Mouse (Mus musculus) MEL (cell line): ENCODE results near the gene Paqr6. TPM values are rescaled to one million over a fixed set of nuclear protein-coding genes. Genes with fewer than 3 reads are reported as not detected.

Source experiments
- DNase-seq: peaks from one replicate; pipeline ENCODE4 v3.0.0; 2011; ENCODE audit warnings: low read depth, low spot score
- H3K27ac ChIP-seq: 2 replicates; pipeline ENCODE4 v1.5.1; 2012; ENCODE audit warnings: low read depth, mild to moderate bottlenecking, control low read depth, low read length, moderate library complexity; ENCODE audit not compliant: control insufficient read depth
- H3K27me3 ChIP-seq, 2 experiments: fragments of 150-350 bp in 1 of 2; sonication (generic) in 1 of 2; 2 replicates each; pipeline ENCODE4 v1.6.1; 2012; ENCODE audit warnings: low read length in 2 of 2, mild to moderate bottlenecking in 2 of 2, improper control_type of control experiment in 1 of 2, moderate library complexity in 1 of 2; ENCODE audit not compliant: insufficient read depth in 2 of 2, control insufficient read depth in 1 of 2
- H3K36me3 ChIP-seq, 2 experiments: 2 replicates each; pipeline ENCODE4 v1.6.1; 2012 to 2014; ENCODE audit warnings: low read length in 2 of 2, improper control_type of control experiment in 1 of 2, inconsistent platforms in 1 of 2, mild to moderate bottlenecking in 1 of 2; ENCODE audit not compliant: insufficient read depth in 2 of 2, control insufficient read depth in 1 of 2
- H3K4me1 ChIP-seq, 2 experiments: fragments of 150-350 bp in 1 of 2; sonication (generic) in 1 of 2; 2 replicates each; pipeline ENCODE4 v1.6.1; 2012; ENCODE audit warnings: low read length in 2 of 2, improper control_type of control experiment in 1 of 2, mild to moderate bottlenecking in 1 of 2; ENCODE audit not compliant: insufficient read depth in 2 of 2, control insufficient read depth in 1 of 2
- H3K4me3 ChIP-seq, 2 experiments: fragments of 150-350 bp in 1 of 2; sonication (generic) in 1 of 2; 2 replicates each; pipeline ENCODE4 v1.5.1; 2012; ENCODE audit warnings: low read depth in 2 of 2, low read length in 2 of 2, mild to moderate bottlenecking in 2 of 2, moderate library complexity in 2 of 2, control low read depth in 1 of 2, improper control_type of control experiment in 1 of 2; ENCODE audit not compliant: control insufficient read depth in 1 of 2, insufficient read depth in 1 of 2
- H3K79me2 ChIP-seq: 2 replicates; pipeline ENCODE4 v1.6.1; 2012; ENCODE audit warnings: mild to moderate bottlenecking, low read length, moderate library complexity; ENCODE audit not compliant: control insufficient read depth, poor library complexity, insufficient read depth
- H3K9ac ChIP-seq: 2 replicates; pipeline ENCODE4 v1.6.1; 2012; ENCODE audit warnings: low read depth, mild to moderate bottlenecking, control low read depth, low read length, moderate library complexity; ENCODE audit not compliant: control insufficient read depth, poor library complexity, severe bottlenecking
- H3K9me3 ChIP-seq: fragments of 150-350 bp; sonication (generic); replicated peaks from 2 replicates; pipeline ENCODE4 v1.6.1; 2012; ENCODE audit warnings: mild to moderate bottlenecking, low read length, improper control_type of control experiment, moderate library complexity; ENCODE audit not compliant: insufficient read depth
- BHLHE40 ChIP-seq: IDR thresholded peaks from 2 replicates; pipeline ENCODE4 v1.6.1; 2012; ENCODE audit warnings: low read depth, mild to moderate bottlenecking, inconsistent platforms, low read length, improper control_type of control experiment, borderline replicate concordance
- CTCF ChIP-seq, 3 experiments: IDR thresholded peaks in 2 of 3; conservative IDR thresholded peaks in 1 of 3; 2 replicates each; pipeline ENCODE4 v1.5.1; 2011 to 2012; ENCODE audit warnings: low read length in 3 of 3, low read depth in 2 of 3, mild to moderate bottlenecking in 2 of 3, improper control_type of control experiment in 1 of 3, inconsistent platforms in 1 of 3, mixed read lengths in 1 of 3, moderate library complexity in 1 of 3; ENCODE audit not compliant: control insufficient read depth in 1 of 3, insufficient read depth in 1 of 3, poor library complexity in 1 of 3, severe bottlenecking in 1 of 3
- ELF1 ChIP-seq: IDR thresholded peaks from 2 replicates; pipeline ENCODE4 v1.6.1; 2014; ENCODE audit warnings: low read depth, mild to moderate bottlenecking, inconsistent platforms, low read length, improper control_type of control experiment, moderate library complexity
- GATA1 ChIP-seq: IDR thresholded peaks from 2 replicates; pipeline ENCODE4 v1.6.1; 2011; ENCODE audit warnings: low read depth, low read length, improper control_type of control experiment
- HCFC1 ChIP-seq: IDR thresholded peaks from 2 replicates; pipeline ENCODE4 v1.6.1; 2012; ENCODE audit warnings: low read depth, mild to moderate bottlenecking, inconsistent platforms, low read length, improper control_type of control experiment, moderate library complexity
- JUND ChIP-seq: IDR thresholded peaks from 2 replicates; pipeline ENCODE4 v1.6.1; 2011; ENCODE audit warnings: low read depth, mild to moderate bottlenecking, improper control_type of control experiment, low read length
- MAFK ChIP-seq: IDR thresholded peaks from 2 replicates; pipeline ENCODE4 v1.6.1; 2011; ENCODE audit warnings: low read depth, mild to moderate bottlenecking, low read length, improper control_type of control experiment, borderline replicate concordance
- MAX ChIP-seq: IDR thresholded peaks from 2 replicates; pipeline ENCODE4 v1.6.1; 2011; ENCODE audit warnings: low read length, improper control_type of control experiment
- MAZ ChIP-seq: IDR thresholded peaks from 2 replicates; pipeline ENCODE4 v1.6.1; 2012; ENCODE audit warnings: low read depth, mild to moderate bottlenecking, inconsistent platforms, low read length, improper control_type of control experiment
- MEF2A ChIP-seq: IDR thresholded peaks from 2 replicates; pipeline ENCODE4 v1.6.1; 2014; ENCODE audit warnings: low read depth, mild to moderate bottlenecking, inconsistent platforms, low read length, improper control_type of control experiment; ENCODE audit not compliant: poor library complexity, insufficient replicate concordance, severe bottlenecking; ENCODE audit errors: extremely low read depth
- MXI1 ChIP-seq: IDR thresholded peaks from 2 replicates; pipeline ENCODE4 v1.6.1; 2011; ENCODE audit warnings: mild to moderate bottlenecking, low read depth, low read length, improper control_type of control experiment
- MYC ChIP-seq: IDR thresholded peaks from 2 replicates; pipeline ENCODE4 v1.6.1; 2011; ENCODE audit warnings: low read depth, mild to moderate bottlenecking, low read length, improper control_type of control experiment, moderate library complexity
- NELFE ChIP-seq: IDR thresholded peaks from 2 replicates; pipeline ENCODE4 v1.6.1; 2011; ENCODE audit warnings: low read depth, low read length, improper control_type of control experiment
- NRF1 ChIP-seq: IDR thresholded peaks from 2 replicates; pipeline ENCODE4 v1.6.1; 2014; ENCODE audit warnings: low read depth, mild to moderate bottlenecking, inconsistent platforms, low read length, improper control_type of control experiment, moderate library complexity; ENCODE audit not compliant: poor library complexity, insufficient read depth, severe bottlenecking
- POLR2AphosphoS2 ChIP-seq: IDR thresholded peaks from 2 replicates; pipeline ENCODE4 v1.6.1; 2011; ENCODE audit warnings: low read length, improper control_type of control experiment
- TAL1 ChIP-seq: IDR thresholded peaks from 2 replicates; pipeline ENCODE4 v1.6.1; 2012; ENCODE audit warnings: mild to moderate bottlenecking, inconsistent platforms, low read length, moderate library complexity, mixed read lengths
- TCF12 ChIP-seq: IDR thresholded peaks from 2 replicates; pipeline ENCODE4 v1.6.1; 2014; ENCODE audit warnings: low read depth, mild to moderate bottlenecking, inconsistent platforms, low read length, improper control_type of control experiment, moderate library complexity
- USF1 ChIP-seq: IDR thresholded peaks from 2 replicates; pipeline ENCODE4 v1.6.1; 2014; ENCODE audit warnings: low read depth, mild to moderate bottlenecking, inconsistent platforms, low read length, improper control_type of control experiment, moderate library complexity
- USF2 ChIP-seq, 2 experiments: IDR thresholded peaks; 2 replicates each; pipeline ENCODE4 v1.6.1; 2011 to 2012; ENCODE audit warnings: improper control_type of control experiment in 2 of 2, low read length in 2 of 2, borderline replicate concordance in 1 of 2, inconsistent platforms in 1 of 2, low read depth in 1 of 2, mild to moderate bottlenecking in 1 of 2; ENCODE audit not compliant: insufficient read depth in 1 of 2
- ZC3H11A ChIP-seq: IDR thresholded peaks from 2 replicates; pipeline ENCODE4 v1.6.1; 2012; ENCODE audit warnings: low read depth, mild to moderate bottlenecking, inconsistent platforms, low read length, improper control_type of control experiment
- ZNF384 ChIP-seq: IDR thresholded peaks from 2 replicates; pipeline ENCODE4 v1.6.1; 2012; ENCODE audit warnings: low read depth, mild to moderate bottlenecking, inconsistent platforms, low read length, improper control_type of control experiment
- polyA plus RNA-seq, 2 experiments: library from polyadenylated mRNA; stranded (reverse) in 1 of 2; unstranded in 1 of 2; fragments of >175 nt in 1 of 2; fragments of >200 nt in 1 of 2; gene quantifications; 2 replicates each; pipeline versions ENCODE4 v1.2.1 to v1.2.4; 2012; ENCODE audit warnings: low replicate concordance in 2 of 2, low read depth in 1 of 2; ENCODE audit not compliant: insufficient read length in 2 of 2, insufficient read depth in 1 of 2, missing spikeins in 1 of 2
- total RNA-seq: library from RNA; depleted of rRNA; stranded (reverse); fragments of 300-350 nt; gene quantifications from 2 replicates; pipeline ENCODE4 v1.2.3, GENCODE M21; 2012

Paqr6 gene
- total and polyA plus RNA-seq, 3 experiments = 0.11 TPM; not detected in 2

DNA sequence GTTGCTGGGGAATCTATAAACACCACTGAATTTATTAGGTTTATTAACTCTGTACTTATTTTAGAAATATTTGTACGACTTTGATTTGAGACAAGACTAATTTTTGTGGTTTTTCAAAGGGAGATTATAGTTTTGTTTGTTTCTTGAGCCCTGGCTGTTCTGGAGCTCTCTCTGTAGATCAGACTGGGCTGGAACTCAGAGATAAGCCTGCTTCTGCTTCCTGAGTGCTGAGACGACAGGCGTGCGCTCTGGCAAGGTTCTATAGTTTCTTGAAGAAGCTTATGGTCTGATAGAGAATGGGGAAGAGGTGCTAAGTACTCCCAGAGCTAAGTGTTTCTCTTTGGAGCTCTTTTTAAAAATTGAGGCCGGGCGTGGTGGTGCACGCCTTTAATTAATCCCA, 26.1 kb upstream of the Paqr6 start (continued):
- TF ChIP-seq TCF12 (peak; percentile 97), MAX (peak; percentile 86), MEF2A (peak; percentile 84), MAFK (peak; percentile 82; the same call in 1 of the 2 replicates), ZC3H11A (no peak), HCFC1 (peak; percentile 66; the same call in 1 of the 2 replicates), ELF1 (peak; percentile 56; the same call in 1 of the 2 replicates)

DNA sequence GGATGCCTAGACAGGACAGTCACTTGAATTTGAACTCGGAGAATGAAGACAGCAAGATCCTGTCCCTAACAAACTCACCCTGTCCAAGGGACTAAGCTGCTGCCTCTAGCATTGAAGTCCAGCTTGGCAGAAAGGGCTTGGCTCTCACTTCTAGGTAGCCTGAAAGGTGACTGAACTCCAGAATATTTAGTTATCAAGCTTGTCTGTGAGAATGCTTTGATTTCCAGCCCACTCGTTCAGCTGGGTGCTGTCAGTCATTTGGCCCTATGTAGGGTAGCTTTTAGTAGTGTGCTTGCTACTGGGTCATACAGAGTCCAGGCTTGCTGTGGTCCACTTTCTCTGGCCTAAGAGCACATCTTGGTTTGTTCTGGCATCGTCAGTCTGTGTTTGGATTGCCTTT, 25.4 kb upstream of the Paqr6 start:
- Histone ChIP-seq H3K27me3 (no peaks in the 10 kb centered on the region), H3K27ac (0 out of 2 replicates have a peak overlapping the region, but pooled peaks have one; percentile 5), H3K4me1 (peaks cover 3 to 27% of the 10 kb centered on the region in 2 experiments; a peak in 3 of 4 replicates), H3K9ac (no peak overlapping the region), H3K36me3 (peaks cover 11 to 29% of the 10 kb centered on the region in 2 experiments), H3K79me2 (peaks cover 33% of the 10 kb centered on the region), H3K9me3 (no peaks in the 10 kb centered on the region), H3K4me3 (no peak overlapping the region)
- DNase-seq = no peak
- TF ChIP-seq ZC3H11A = no peak
- no peak for TF ChIP-seq GATA1
- no peak for TF ChIP-seq USF1
- TF ChIP-seq MXI1 = no peak
- no peak for TF ChIP-seq NELFE
- TF ChIP-seq JUND = no peak
- no peak for TF ChIP-seq USF2 (IDR thresholded peaks at IDR 0.05; ENCODE audit: borderline replicate concordance in 1 of 2, insufficient read depth in 1 of 2, low read depth in 1 of 2, low read length in 2 of 2)
- TF ChIP-seq TAL1 = no peak
- no peak for TF ChIP-seq MAZ
- TF ChIP-seq BHLHE40 = no peak
- no peak for TF ChIP-seq POLR2AphosphoS2
- TF ChIP-seq MEF2A = no peak
- TF ChIP-seq NRF1 = no peak
- TF ChIP-seq ZNF384 = no peak
- TF ChIP-seq MYC = no peak
- TF ChIP-seq CTCF (IDR thresholded peaks at IDR 0.05 in 2 of 3, conservative IDR thresholded peaks at IDR 0.05 in 1 of 3; ENCODE audit: control insufficient read depth in 1 of 3, insufficient read depth in 1 of 3, low read depth in 2 of 3, low read length in 3 of 3, poor library complexity in 1 of 3, severe bottlenecking in 1 of 3) = no peak
